Mouse (Mus musculus) lung, embryonic 16.5 days (tissue): Measurements from ENCODE around the gene Ttll6. TPM values are rescaled to one million over a fixed set of nuclear protein-coding genes. Genes with fewer than 3 reads are reported as not detected.
"Not testable (repeated sequence)": the region's sequence is repeated elsewhere in the genome, so short reads cannot be mapped to it uniquely, and the experiment has no call there.

ENCODE experiments used
- ATAC-seq: fragments of 200-750 bp; cut with Nextera tagmentation; 2 replicates; pipeline ENCODE4 v1.8.0; 2017; ENCODE audit warnings: low read depth, mild to moderate bottlenecking, moderate library complexity
- H3K27ac ChIP-seq: fragments of 300-500 bp; sonication (generic); 2 replicates; pipeline ENCODE4 v1.5.1; 2014; ENCODE audit warnings: mild to moderate bottlenecking, control low read depth, low read length
- H3K27me3 ChIP-seq: fragments of 300-500 bp; sonication (generic); 2 replicates; pipeline ENCODE4 v1.6.1; 2014; ENCODE audit warnings: low read depth, low read length, mixed read lengths; ENCODE audit not compliant: control insufficient read depth, insufficient read depth
- H3K36me3 ChIP-seq: fragments of 300-500 bp; sonication (generic); 2 replicates; pipeline ENCODE4 v1.6.1; 2014; ENCODE audit warnings: low read length; ENCODE audit not compliant: control insufficient read depth, insufficient read depth
- H3K4me1 ChIP-seq: fragments of 300-500 bp; sonication (generic); replicated peaks from 2 replicates; pipeline ENCODE4 v1.6.1; 2014; ENCODE audit warnings: low read length, mixed read lengths; ENCODE audit not compliant: control insufficient read depth, insufficient read depth
- H3K4me2 ChIP-seq: fragments of 300-500 bp; sonication (generic); 2 replicates; pipeline ENCODE4 v1.6.1; 2014; ENCODE audit warnings: low read depth, low read length, control low read depth
- H3K4me3 ChIP-seq: fragments of 300-500 bp; sonication (generic); 2 replicates; pipeline ENCODE4 v1.5.1; 2014; ENCODE audit warnings: mild to moderate bottlenecking, low read length, control low read depth
- H3K9ac ChIP-seq: fragments of 300-500 bp; sonication (generic); 2 replicates; pipeline ENCODE4 v1.6.1; 2014; ENCODE audit warnings: low read length, control low read depth
- H3K9me3 ChIP-seq: fragments of 300-500 bp; sonication (generic); 2 replicates; pipeline ENCODE4 v1.6.1; 2016; ENCODE audit warnings: low read length; ENCODE audit not compliant: control insufficient read depth
- WGBS: fragments of 180-500 bp; shearing (Covaris S2); extraction: QIAGEN DNeasy Blood & Tissue Kit; methylation state at CpG from one replicate; pipeline ENCODE4 v1.1.7; 2014; 5-methylcytosine and 5-hydroxymethylcytosine counted together
- polyA plus RNA-seq: library from polyadenylated mRNA; unstranded; fragments of >200 nt; fragmentation: Nextera tagmentation; extraction: Ambion mirVana; gene quantifications from 2 replicates; pipeline ENCODE4 v1.2.1, GENCODE M21; 2015

Gene Ttll6
- polyA plus RNA-seq, 1 experiment from 2014 or later = 2.2 TPM

DNA sequence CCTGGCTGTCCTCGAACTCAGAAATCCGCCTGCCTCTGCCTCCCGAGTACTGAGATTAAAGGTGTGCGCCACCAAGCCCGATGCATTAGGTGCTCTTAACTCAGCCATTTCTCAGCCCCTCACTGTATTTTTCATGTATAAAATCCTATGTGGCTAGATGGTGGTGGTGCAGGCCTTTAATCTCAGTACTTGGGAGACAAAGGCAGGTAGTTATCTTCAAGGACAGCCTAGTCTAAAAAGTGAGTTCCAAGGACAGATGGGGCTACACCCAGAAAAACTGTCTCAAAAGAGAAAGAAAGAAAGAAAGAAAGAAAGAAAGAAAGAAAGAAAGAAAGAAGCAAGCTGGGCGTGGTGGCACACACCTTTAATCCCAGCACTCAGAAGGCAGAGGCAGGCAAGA, 18.2 kb upstream of the Ttll6 start:
- WGBS = 89% methylated on average over 6 of the region's 6 CpGs

DNA sequence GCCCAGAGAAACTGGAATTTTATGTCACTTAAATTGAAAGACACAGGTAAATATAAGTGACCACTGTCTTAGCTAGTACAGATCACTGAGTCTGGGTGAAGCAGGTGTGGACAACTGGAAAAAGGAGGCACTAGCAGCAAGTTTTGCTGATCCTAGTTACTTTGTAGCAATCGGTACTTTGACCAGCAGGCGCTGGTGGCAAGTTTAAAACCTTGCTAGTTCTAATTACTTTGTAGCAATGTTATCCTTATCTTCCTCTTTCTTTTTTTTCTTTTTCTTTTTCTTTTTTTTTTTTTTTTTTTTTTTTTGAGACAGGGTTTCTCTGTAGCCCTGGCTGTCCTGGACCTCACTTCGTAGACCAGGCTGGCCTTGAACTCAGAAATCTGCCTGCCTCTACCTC, 17.5 kb upstream of the Ttll6 start:
- H3K36me3 ChIP-seq = no peaks in the 10 kb centered on the region
- no peak overlapping the region for H3K4me3 ChIP-seq
- H3K9ac ChIP-seq = no peak overlapping the region
- H3K27ac ChIP-seq = no peak overlapping the region
- 81% methylated on average over 3 of the region's 3 CpGs for WGBS
- H3K27me3 ChIP-seq = no peaks in the 10 kb centered on the region
- no peaks in the 10 kb centered on the region for H3K4me1 ChIP-seq
- H3K9me3 ChIP-seq = no peaks in the 10 kb centered on the region
- no peak for ATAC-seq
- no peak overlapping the region for H3K4me2 ChIP-seq

More for the DNA sequence above, 18.2 kb upstream of the Ttll6 start:
- Histone ChIP-seq H3K9ac (no peak overlapping the region), H3K4me2 (no peak overlapping the region), H3K4me1 (no peaks in the 10 kb centered on the region), H3K9me3 (no peaks in the 10 kb centered on the region), H3K4me3 (no peak overlapping the region), H3K27me3 (no peaks in the 10 kb centered on the region), H3K27ac (no peak overlapping the region), H3K36me3 (no peaks in the 10 kb centered on the region)
- no peak for ATAC-seq

DNA sequence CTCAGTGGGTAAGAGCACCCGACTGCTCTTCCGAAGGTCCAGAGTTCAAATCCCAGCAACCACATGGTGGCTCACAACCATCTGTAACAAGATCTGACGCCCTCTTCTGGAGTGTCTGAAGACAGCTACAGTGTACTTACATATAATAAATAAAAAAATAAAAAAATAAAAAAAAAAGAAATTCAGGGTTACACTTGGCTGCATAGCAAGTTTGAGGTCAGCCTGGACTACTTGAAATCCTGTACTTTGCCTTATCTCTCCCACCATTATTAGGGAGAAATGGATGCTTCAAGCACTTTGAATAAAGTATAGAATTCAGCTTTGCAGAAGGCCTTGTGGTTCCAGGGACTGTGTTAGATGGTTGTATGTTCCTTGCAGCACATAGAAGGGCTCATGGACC, 16.7 kb upstream of the Ttll6 start:
- H3K27me3 ChIP-seq, H3K36me3 ChIP-seq, H3K4me2 ChIP-seq, H3K4me1 ChIP-seq, H3K9me3 ChIP-seq, H3K9ac ChIP-seq, ATAC-seq, H3K4me3 ChIP-seq, H3K27ac ChIP-seq: not testable (repeated sequence)
- WGBS = 80% methylated on average over 3 of the region's 3 CpGs

DNA sequence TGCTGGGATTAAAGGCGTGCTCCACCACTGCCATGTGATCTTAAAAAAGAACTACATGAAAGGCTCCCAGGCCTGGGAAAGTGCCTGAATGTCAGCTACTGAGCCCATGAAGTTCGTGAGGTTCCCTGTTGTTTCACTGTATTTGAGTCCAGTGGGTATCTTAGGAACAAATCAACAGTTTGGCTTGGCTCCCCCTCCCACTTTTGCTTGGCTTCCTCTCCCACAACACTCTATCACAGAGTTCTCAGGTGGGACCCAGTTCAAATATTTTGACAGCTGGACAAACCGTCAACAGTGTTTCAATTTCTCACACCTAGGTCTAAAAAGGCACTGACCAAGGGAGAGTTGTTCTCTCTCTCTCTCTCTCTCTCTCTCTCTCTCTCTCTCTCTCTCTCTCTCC, 14.2 kb upstream of the Ttll6 start:
- no peak overlapping the region for H3K27ac ChIP-seq
- no peak overlapping the region for H3K9ac ChIP-seq
- H3K27me3 ChIP-seq = peaks cover 16% of the 10 kb centered on the region
- peaks cover 4% of the 10 kb centered on the region; the same call in 1 of the 2 replicates for H3K4me1 ChIP-seq
- H3K9me3 ChIP-seq = no peaks in the 10 kb centered on the region
- WGBS = 51% methylated on average over 3 of the region's 3 CpGs
- no peak for ATAC-seq
- H3K4me2 ChIP-seq = no peak overlapping the region
- H3K36me3 ChIP-seq = no peaks in the 10 kb centered on the region
- H3K4me3 ChIP-seq = no peak overlapping the region

DNA sequence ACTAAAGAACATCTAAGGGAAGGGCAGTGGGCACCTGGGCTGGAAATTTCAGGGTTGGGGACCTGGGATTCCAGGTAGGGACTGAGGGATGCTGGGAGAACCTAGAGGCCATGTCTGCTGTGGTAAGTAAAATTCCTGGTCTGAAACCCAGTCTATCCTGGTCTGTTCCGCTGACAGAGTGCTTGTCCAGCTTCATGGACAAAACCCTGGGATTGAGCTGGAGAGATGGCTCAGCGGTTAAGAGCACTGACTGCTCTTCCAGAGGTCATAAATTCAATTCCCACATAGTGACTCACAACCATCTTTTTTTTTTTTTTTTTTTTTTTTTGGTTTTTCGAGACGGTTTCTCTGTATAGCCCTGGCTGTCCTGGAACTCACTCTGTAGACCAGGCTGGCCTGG, 10.8 kb upstream of the Ttll6 start:
- H3K4me3 ChIP-seq, H3K36me3 ChIP-seq, H3K27ac ChIP-seq, H3K4me2 ChIP-seq, H3K4me1 ChIP-seq, H3K9ac ChIP-seq, H3K9me3 ChIP-seq, ATAC-seq: not testable (repeated sequence)
- 80% methylated on average over 4 of the region's 4 CpGs for WGBS
- H3K27me3 ChIP-seq = peaks cover 35% of the 10 kb centered on the region

DNA sequence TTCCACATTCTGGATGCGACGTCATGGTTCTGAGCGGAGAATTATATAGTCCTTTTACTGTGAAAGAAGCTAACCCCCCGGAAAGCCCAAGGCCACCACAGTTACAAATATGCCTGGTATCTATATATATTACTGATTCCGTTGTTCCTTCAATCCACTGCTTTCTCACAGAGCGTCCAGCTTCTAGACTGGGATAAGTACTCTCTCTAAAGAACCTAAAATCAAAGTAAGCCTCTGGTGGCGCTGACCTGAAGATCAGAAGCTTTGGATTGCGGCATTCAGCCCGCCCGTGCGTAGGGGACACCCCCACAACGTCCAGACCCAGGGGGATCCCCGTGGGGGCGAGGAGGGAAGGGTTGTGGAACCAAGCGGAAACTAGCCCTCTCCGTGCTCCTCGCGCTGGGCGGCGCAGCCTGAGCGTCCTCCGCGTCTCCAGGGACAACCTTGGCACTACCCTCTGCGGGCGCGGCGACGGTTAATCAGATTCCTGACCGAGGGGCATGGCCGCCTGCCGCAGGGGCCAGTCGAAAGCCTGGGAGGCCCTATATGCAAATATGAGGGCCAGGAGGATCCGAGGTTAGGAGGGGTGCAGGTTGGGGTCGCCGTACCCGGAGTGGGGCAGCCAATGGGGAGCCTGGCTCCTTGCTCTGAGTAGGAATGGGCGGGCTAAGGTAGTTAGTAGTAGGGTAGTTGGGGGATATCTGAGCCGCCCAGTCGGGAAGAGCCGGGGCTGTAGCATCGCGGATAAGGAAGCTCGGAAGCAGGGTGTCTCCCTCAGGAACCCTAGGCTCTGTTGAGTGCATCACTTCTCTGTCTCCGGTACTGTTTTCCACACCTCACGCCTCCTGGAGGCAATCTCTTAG, 9.3 kb upstream of the Ttll6 start:
- Histone ChIP-seq H3K4me2 (peak overlapping the region; percentile 77), H3K4me3 (peak overlapping the region; percentile 48), H3K4me1 (peaks cover 7% of the 10 kb centered on the region; the same call in 1 of the 2 replicates), H3K27ac (no peak overlapping the region), H3K27me3 (peaks cover 35% of the 10 kb centered on the region), H3K9me3 (no peaks in the 10 kb centered on the region), H3K36me3 (no peaks in the 10 kb centered on the region), H3K9ac (peak overlapping the region; percentile 46)
- ATAC-seq = peak; percentile 76
- WGBS = 2% methylated on average over 43 of the region's 45 CpGs

DNA sequence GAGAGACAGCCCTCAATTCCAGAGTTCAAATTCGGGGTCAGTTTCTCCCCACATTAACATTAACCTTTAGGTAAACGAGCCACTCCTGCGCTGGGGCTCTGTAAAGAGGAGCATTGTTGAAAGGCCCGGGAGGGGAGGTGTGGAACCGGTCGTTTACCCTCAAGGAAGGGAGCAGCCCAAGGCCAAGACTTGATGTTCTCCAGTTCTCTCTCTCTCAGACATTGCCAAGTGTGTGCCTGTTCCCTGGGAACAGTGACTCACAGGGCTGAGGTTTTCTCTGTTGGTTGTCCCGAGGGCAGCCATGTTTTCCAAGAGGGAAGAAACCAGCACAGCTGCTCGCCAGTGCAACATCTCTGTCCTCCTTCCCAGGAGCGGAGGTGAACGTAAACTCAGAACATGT, 3.0 kb upstream of the Ttll6 start:
- Histone ChIP-seq H3K9me3 (no peaks in the 10 kb centered on the region), H3K4me1 (no peaks in the 10 kb centered on the region; the same call in 1 of the 2 replicates), H3K27me3 (peaks cover 16% of the 10 kb centered on the region), H3K27ac (no peak overlapping the region), H3K4me2 (no peak overlapping the region), H3K9ac (no peak overlapping the region), H3K4me3 (no peak overlapping the region), H3K36me3 (no peaks in the 10 kb centered on the region)
- ATAC-seq = no peak
- 36% methylated on average over 10 of the region's 10 CpGs for WGBS

DNA sequence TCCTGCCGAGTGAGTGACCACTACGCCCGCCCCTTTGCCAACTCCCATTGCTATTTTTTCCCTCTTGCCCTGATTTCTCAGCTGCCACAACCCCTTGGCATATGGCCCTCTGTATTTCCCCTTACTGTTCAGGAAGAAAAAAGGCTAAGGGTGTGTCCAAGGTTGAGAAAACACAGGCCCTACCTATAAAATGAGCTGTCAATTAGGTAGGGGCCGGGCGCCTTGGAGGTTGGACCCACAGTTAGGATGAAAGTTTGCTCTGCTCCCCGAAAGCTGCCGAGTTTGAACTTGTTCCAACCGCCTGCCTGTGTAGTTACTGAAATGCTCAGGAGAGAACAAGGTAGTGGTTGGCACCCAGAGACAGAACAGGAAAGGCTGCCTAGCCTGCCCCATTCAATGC, 2.3 kb downstream of the Ttll6 start:
- Histone ChIP-seq H3K36me3 (no peaks in the 10 kb centered on the region), H3K9ac (no peak overlapping the region), H3K27ac (no peak overlapping the region), H3K4me1 (no peaks in the 10 kb centered on the region; the same call in 1 of the 2 replicates), H3K9me3 (no peaks in the 10 kb centered on the region), H3K4me3 (no peak overlapping the region), H3K27me3 (peaks cover 8% of the 10 kb centered on the region), H3K4me2 (no peak overlapping the region)
- ATAC-seq = no peak
- WGBS = 82% methylated on average over 8 of the region's 8 CpGs

DNA sequence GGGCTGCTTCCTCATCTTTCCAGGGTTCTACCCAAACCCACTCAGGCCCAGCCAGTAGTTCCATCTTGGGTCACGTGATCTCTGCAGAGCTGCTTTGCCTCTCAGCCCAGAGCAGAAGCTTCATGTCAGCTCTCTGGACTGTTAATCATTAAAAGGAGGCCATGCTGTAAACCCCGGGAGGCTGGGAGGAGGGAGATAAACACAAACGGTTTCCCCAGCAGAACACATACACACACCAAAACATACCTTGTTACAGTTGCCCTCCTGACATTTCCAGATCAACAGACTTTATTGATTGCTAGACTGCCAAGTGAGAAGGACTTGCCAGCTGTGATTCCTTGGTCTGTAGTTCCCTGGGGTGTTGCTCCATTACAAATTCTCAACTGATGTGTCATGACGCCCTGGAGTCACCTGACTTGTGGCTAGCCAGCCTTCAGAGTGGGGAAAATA, 7.2 kb downstream of the Ttll6 start:
- Histone ChIP-seq H3K27me3 (peaks cover 7% of the 10 kb centered on the region), H3K9me3 (no peaks in the 10 kb centered on the region), H3K4me3 (no peak overlapping the region), H3K36me3 (no peaks in the 10 kb centered on the region), H3K4me2 (no peak overlapping the region), H3K4me1 (no peaks in the 10 kb centered on the region), H3K27ac (no peak overlapping the region), H3K9ac (no peak overlapping the region)
- 11% methylated on average over 4 of the region's 4 CpGs for WGBS
- no peak for ATAC-seq
